Mouse (Mus musculus) left cerebral cortex, adult 2 months (tissue): ENCODE measurements around the gene Pdcd11. TPM values are rescaled to one million over a fixed set of nuclear protein-coding genes. Genes with fewer than 3 reads are reported as not detected.

Source experiments
- DNase-seq, 2 experiments: peaks; one replicate each; pipeline ENCODE4 v3.0.0; 2021 to 2022; ENCODE audit warnings: low spot score in 2 of 2, mixed read lengths in 1 of 2; ENCODE audit errors: extremely low spot score in 1 of 2
- H3K27ac ChIP-seq: fragments of 200-600 bp; 2 replicates; pipeline ENCODE4 v1.8.1; 2022
- H3K4me3 ChIP-seq: fragments of 200-600 bp; 2 replicates; pipeline ENCODE4 v1.8.1; 2022
- CTCF ChIP-seq: fragments of 200-600 bp; IDR thresholded peaks from 2 replicates; pipeline ENCODE4 v1.8.1; 2022; ENCODE audit warnings: antibody characterized with exemption, mild to moderate bottlenecking, moderate library complexity
- intact Hi-C: fragments of 180-260 bp; cut with DNase I; formaldehyde crosslinking; loops from one replicate; pipeline ENCODE4 v1.15.1; 2025
- total RNA-seq, 2 experiments: library from RNA; stranded (reverse); gene quantifications; 2 replicates each; pipeline ENCODE4 v1.2.3; 2021

Pdcd11 gene
- total RNA-seq, 2 experiments from 2014 or later: 15.6 to 16.4 TPM

DNA sequence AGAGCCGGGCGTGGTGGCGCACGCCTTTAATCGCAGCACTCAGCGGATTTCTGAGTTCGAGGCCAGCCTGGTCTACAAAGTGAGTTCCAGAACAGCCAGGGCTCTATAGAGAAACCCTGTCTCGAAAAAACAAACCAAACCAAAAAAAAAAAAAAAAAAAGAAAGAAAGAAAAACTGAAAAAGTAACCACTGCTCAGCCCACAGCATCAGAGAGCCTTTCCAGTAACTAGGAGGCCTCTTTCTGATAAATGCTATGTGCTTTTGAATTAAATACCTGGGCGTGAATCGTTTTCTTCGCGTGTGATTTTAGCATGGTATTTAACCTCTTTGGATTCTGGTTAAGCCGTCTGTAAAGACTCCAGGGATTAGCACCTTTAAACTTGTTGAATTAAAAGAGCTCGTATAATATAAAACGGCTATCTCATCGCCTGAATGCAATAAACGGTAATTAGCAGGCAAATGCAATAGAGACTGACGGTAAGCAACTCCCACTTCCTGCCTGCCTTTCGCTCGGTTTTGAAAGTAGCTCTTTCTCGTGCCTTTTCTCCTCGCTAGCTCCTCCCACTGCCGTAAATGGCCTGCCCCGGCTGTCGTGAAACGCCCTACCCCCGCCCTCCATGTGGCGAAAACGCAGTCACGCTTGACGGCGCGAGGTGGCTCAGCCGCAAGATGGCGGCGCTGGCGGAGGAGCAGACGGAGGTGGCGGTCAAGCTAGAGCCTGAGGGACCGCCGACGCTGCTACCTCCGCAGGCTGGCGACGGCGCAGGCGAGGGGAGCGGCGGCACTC lies 23.3 kb upstream of the Pdcd11 start, which contains the start of gene Taf5:
TSS of gene Taf5 (plus strand) at position 651 of the 787 bp plus-strand sequence.
- TF ChIP-seq CTCF: no peak
- Histone ChIP-seq H3K27ac (peak within 1 kb of the TSS; percentile 85), H3K4me3 (peak within 1 kb of the TSS; percentile 96)
- DNase-seq: peak; percentile 97 to 98
- intact Hi-C loops: loop anchor here (1.0 kb wide), 1 partner anchor 16 kb away; no protein-coding TSS in a partner anchor

DNA sequence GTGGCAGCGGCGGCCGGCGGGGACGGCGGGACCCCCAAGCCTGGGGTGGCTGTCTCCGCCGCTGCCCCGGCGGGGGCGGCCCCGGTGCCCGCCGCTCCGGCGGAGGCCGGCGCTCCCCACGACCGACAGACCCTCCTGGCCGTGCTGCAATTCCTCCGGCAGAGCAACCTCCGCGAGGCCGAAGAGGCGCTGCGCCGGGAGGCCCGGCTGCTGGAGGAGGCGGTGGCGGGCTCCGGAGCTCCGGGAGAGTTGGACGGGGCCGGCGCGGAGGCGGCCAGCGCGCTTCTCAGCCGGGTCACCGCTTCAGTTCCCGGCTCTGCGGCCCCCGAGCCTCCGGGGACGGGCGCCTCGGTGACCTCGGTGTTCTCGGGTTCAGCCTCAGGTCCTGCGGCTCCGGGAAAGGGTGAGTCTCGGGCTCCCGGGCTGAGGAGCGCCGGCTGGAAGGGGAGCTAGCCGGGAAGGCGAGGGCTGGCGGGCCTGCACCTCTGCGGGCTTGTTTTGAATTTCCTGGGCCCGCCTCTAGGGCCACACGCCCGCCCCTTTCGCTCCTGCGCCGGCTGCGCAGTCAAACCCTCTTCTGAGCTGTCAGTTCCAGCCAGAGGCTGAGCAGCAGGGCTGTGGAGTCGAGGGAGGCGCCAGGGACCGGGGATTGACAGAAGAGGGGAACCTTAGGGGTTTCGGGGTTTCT lies 22.5 kb upstream of the Pdcd11 start:
- H3K4me3 ChIP-seq: peak overlapping the region; percentile 96
- peak; percentile 37 for TF ChIP-seq CTCF
- H3K27ac ChIP-seq: peak overlapping the region; percentile 85
- DNase-seq: peak; percentile 83 to 86
- intact Hi-C loops: loop anchor here (1.0 kb wide), 1 partner anchor 17 kb away; no protein-coding TSS in a partner anchor

DNA sequence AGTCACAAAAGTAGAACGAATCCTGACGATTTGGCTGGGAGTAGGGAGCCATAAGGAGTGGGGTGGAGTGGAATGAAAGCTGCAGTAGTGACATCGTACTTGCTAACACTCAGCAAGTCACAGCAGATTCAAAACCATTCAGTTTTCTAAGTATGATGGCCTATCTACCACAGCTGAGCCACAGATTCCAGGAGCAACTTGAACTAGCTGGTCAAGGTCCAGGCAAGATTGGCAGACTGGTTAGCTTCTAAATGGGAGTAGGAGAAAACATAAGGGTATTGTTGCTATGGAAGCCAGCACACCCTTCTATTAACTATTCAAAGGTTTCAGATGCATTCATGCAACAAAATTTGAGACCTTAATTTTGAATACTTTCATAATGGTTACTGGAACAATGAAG lies 2.3 kb upstream of the Pdcd11 start:
- intact Hi-C loops: no loop called here
- Histone ChIP-seq H3K27ac (no peak overlapping the region), H3K4me3 (peak overlapping the region; percentile 72; the same call in 1 of the 2 replicates)
- TF ChIP-seq CTCF: no peak
- no peak for DNase-seq

DNA sequence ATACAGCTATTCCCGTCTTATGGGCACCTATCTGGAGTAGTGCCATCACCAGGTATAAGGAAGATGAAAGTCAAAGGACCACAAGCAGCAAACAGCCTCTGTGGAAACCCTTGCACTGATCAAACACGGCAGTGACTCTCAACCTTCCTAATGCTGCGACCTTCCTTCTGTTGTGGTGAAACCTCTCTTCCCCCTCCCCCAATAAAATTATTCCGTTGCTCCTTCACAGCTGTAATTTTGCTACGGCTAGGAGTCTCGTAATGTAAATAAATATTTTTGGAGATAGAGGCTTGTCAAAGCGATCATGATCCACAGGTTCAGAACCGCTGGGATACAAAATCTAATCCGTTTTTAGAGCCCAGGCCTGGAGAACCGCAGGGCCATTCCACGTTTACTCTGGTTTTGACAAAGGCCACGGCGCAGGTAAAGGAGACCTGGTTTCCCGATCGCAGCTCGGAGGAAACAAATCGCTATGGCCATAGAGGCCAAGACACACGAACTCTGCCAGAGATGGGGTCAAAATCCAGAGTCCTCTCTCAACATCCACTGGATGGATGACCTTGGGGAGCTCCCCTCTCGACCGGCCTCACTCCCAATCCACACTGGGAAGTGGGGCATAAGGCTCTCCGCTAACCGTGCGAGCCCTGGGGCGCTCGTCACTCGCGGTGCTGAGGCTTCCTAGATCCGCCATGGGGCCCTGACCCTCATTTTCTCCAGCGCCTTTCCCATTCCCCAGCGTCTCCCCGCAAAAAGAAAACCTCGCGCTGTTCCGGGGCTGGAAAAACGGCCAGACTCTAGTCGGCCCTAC lies 646 bp upstream of the Pdcd11 start:
- peak overlapping the region; percentile 72 for H3K4me3 ChIP-seq
- DNase-seq: peak in 1 of 2 experiments; percentile 19
- TF ChIP-seq CTCF: no peak
- intact Hi-C loops: no loop called here
- peak overlapping the region; percentile 99 for H3K27ac ChIP-seq

DNA sequence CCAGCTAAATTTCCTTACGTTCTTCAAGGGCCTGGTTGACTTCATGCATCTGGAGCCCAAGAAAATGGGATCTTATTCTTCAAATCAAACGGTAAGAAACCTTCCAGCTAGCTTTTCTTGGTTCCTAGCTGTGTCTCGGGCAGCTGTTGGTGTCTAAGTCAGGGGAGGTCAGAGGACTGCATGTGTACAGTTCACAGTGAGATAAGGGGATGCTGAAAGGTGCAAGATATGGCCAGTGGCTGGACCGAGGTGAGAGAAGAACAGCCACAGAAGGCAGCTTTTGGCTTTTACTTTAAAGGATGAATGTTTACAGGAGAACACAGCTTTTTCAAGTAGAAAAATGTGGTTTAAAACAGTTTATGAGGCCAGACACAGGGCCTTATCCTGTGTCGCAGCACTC lies 10.5 kb downstream of the Pdcd11 start:
- intact Hi-C loops: no loop called here
- no peak for TF ChIP-seq CTCF
- no peak for DNase-seq
- no peak overlapping the region for H3K4me3 ChIP-seq
- H3K27ac ChIP-seq: no peak overlapping the region

DNA sequence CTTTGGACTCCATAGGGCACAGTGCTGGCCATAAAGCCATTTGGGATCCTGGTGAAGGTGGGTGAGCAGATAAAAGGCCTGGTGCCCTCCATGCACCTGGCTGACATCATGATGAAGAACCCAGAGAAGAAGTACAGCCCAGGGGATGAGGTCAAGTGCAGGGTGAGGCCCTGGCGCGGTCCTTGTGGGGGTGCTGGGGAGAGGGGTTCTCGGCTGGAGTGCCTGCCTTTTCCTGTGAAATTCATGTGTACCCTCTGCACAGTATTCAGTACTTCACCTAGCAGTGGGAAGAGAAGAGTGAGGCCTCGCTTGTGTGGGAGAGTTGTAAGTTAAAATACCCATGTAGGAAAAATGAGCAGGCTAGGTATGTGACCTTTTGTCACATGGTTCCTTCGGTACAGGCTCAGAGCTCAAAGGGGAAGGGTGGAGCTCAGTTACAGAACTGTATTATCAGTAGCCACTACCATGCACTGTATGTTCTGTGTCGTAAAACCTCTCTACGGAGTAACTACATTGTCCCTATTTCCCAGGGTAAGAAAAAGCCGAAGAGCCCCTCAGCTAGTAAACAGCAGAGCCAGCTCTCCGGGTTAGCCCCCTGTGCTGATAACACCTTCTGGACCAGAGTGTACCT lies 14.2 kb downstream of the Pdcd11 start:
- intact Hi-C loops: no loop called here
- no peak for DNase-seq
- Histone ChIP-seq H3K27ac (no peak overlapping the region), H3K4me3 (no peak overlapping the region)
- no peak for TF ChIP-seq CTCF

DNA sequence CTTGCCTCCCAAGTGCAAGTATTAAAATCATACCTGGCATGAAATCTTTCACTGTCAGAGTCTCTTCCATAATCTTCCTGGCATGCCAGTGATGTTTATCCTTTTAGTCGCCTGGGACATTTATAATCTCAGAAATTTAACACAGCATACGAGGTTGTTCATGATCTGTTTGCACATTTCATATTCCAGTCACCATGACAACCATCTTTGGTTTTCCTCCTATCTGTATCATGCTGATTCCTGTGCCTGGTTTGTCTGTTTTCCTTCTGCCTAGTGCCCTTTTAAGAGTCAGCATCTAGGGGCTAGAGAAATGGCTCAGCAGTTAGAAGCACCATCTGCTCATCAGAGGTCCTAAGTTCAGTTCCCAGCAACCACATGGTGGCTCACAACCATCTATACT lies 28.1 kb downstream of the Pdcd11 start:
- TF ChIP-seq CTCF: no peak
- Histone ChIP-seq H3K4me3 (no peak overlapping the region), H3K27ac (no peak overlapping the region)
- DNase-seq: no peak
- intact Hi-C loops: no loop called here

DNA sequence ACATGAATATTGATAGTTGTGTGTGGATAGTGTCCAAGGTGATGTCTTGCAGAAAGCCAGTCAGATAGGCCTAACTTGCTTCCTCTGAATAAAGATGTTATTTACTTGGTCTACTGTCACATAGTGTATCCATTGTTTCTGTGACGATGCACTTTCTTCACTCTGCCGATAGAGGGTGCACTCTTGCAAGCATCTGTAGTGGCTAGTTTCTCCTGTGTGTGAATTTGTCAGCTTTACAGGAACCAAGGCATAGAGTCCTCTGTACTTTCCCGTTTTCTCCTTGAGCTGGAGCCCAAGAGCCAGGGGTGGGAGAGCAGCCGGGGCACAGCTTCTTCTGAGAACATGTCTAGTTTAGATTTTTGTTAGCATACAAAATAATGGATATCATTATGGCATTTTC lies 30.5 kb downstream of the Pdcd11 start:
- TF ChIP-seq CTCF: peak; percentile 76
- intact Hi-C loops: loop anchor here (1.0 kb wide), 1 partner anchor 47 kb away; no protein-coding TSS in a partner anchor
- DNase-seq: no peak
- Histone ChIP-seq H3K27ac (no peak overlapping the region), H3K4me3 (no peak overlapping the region)

DNA sequence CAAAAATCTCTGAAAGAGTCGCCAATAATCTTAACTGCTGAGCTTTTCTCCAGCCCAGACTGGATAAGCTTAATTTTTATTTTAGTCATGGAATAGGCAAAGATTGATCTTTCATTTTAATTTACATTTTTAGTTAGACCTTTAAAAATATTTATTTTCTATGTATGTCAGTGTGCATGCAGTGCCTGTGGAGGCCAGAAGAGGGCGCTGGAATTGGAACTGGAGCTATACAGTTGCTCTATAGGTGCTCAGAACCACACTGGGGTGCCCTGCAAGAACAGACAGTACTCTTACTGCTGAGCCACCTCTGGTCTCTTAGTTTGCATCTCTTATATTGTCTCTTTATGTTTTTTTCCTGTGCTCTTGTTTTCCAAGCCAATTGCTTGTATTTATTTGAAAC lies 32.2 kb downstream of the Pdcd11 start:
- intact Hi-C loops: no loop called here
- DNase-seq: no peak
- Histone ChIP-seq H3K27ac (no peak overlapping the region), H3K4me3 (no peak overlapping the region)
- peak; percentile 65 for TF ChIP-seq CTCF

DNA sequence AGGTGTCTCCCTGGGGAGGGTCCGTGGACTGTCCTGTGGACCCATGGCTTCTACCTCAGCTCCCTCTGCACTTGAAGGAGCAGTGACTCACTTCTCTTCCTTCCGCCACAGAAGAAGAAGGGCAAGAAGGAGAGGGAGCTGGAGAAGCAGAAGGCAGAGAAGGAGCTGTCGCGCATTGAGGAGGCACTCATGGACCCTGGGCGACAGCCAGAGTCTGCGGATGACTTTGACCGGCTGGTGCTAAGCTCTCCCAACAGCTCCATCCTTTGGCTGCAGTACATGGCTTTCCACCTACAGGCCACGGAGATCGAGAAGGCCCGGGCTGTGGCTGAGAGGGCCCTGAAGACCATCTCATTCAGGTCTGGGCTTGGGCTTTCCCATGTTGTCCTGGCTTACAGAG lies 37.6 kb downstream of the Pdcd11 start:
- no peak for TF ChIP-seq CTCF
- DNase-seq: no peak
- 0 out of 2 replicates have a peak overlapping the region, but pooled peaks have one; percentile 13 for H3K27ac ChIP-seq
- intact Hi-C loops: no loop called here
- no peak overlapping the region for H3K4me3 ChIP-seq

DNA sequence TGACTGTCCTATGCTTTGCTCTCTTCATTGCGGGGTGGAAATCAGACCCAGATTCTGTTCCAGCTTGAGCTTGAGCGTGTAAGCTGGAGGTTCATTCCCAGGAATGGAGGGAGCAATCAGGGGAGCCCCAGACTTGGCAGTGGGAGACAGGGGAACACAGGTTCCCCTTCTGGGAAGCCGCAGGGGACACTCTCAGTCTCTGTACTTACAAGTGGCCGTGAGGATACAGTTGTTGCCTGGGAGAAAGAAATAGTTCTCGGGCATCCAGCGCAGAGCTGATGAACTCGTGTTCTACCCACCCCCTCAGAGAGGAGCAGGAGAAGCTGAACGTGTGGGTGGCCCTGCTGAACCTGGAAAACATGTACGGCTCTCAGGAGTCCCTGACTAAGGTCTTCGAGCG lies 38.3 kb downstream of the Pdcd11 start:
- Histone ChIP-seq H3K4me3 (no peak overlapping the region), H3K27ac (no peak overlapping the region)
- no peak for DNase-seq
- TF ChIP-seq CTCF: no peak
- intact Hi-C loops: no loop called here
